Mouse (Mus musculus) lung, postnatal 0 days (tissue): Measurements from ENCODE around the gene Zfp39.

Experiments used
- CTCF ChIP-seq: IDR thresholded peaks from 2 replicates; pipeline ENCODE4 v1.5.1; 2016; ENCODE audit warnings: antibody characterized with exemption, mild to moderate bottlenecking
- EP300 ChIP-seq: IDR thresholded peaks from 2 replicates; pipeline ENCODE4 v1.6.1; 2016; ENCODE audit warnings: antibody characterized with exemption, mild to moderate bottlenecking, control low read depth

DNA sequence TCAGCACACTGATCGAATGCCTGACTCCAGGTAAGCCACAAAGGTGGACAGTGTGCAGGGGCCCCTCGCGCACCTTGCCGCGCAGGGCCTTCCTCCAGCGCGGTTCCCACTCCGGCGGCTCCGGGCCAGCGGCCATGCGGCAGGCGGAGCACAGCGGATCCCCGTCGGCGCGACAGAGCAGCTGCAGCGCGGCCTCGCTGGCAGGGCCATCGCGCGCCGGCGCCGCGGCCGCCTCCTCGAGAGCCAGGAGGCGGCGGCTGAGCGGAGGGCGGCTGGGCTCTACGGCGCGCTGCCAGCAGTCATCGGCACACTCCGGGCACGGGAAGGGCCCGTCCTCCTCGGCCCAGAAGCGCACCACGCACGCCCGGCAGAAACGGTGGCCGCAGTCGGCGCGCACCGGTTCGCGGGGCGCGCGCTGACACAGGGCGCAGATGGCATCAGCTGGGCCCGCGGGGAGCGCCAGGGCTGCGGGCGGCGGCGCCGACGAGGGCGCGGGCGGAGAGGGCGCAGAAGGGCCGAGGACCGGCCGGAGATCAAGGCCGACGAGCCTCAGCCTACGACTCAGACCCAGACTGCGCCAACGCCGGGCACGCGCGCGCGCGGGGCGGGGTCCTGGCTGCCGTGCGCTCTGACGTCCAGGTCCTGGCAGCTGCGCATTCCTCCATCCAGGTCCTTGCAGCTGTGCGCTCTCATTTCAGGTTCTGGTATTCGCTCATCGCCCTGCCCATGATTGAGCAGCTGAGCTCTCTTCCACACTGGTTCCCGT is 34.5 kb upstream of the Zfp39 start, which contains the start of gene Rnf187:
- no peak for TF ChIP-seq CTCF
- TF ChIP-seq EP300 = peak; percentile 87
